Mouse (Mus musculus): ENCODE measurements around the gene Zfp488.

Zfp488 gene

GRCm38 (mm10) chr14:33978604-33979059, at the start of gene Zfp488:
Zfp488 (minus strand) TSS chr14:33978764.
- no peak for DNase-seq (ENCODE audit: low read depth)

- DNase-seq (ENCODE audit: low read depth): no peak
Measured at GRCm38 (mm10) chr14:34026710-34027109, 48.1 kb upstream of the Zfp488 start.

- no peak for DNase-seq (ENCODE audit: low read depth)
Measured at GRCm38 (mm10) chr14:34016938-34017337, 38.4 kb upstream of the Zfp488 start.

GRCm38 (mm10) chr14:34016381-34016780, 37.8 kb upstream of the Zfp488 start, which contains the start of gene Gm5460:
Gm5460 (plus strand) TSS chr14:34016758.
- DNase-seq (ENCODE audit: low read depth): no peak

- DNase-seq (ENCODE audit: low read depth): no peak
Measured at GRCm38 (mm10) chr14:34015063-34015462, 36.5 kb upstream of the Zfp488 start, which contains the start of gene Gm30083. Gm30083 (minus strand) TSS chr14:34015182.

GRCm38 (mm10) chr14:34002358-34002757, 23.8 kb upstream of the Zfp488 start:
- DNase-seq (ENCODE audit: low read depth): no peak

DNA sequence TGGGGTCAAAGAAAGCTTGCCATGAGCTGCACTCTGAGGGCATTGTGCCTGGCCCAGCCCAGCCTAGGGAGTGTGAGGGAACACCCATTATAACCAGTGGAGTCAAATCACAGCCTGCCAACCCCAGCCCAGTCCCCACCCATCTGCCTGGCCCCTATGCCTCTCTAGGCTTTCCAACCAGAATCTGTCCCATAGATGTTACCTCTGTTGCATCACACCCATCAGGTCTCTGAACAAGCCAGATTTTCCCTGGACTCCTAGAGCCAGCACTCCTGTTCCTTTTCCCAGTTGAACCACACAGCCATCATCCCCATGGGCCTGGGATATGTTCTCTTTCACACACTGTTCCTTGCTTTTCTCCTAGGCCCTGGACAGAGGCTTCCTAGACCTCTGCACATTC, 22.9 kb upstream of the Zfp488 start:
- no peak for DNase-seq (ENCODE audit: low read depth)

DNA sequence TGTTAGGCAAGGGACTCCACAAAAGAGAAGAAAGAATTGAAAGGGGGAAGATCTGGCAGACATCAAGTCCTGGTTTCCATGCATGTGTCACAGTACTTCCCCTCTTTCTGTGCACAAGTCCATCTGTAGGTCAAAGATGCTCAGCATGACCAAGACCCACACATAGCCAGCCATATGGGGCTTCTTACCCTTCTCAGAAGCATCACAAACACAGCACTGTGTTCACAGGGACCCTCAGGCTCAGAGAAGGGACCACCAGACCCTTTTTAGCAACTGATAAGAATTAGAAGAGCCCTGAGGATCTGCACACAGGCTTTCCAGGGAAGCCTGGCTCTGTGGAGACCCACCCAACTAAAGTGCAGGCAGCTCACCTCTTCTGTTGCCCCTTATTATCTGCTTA, 21.5 kb upstream of the Zfp488 start:
- no peak for DNase-seq (ENCODE audit: low read depth)

DNA sequence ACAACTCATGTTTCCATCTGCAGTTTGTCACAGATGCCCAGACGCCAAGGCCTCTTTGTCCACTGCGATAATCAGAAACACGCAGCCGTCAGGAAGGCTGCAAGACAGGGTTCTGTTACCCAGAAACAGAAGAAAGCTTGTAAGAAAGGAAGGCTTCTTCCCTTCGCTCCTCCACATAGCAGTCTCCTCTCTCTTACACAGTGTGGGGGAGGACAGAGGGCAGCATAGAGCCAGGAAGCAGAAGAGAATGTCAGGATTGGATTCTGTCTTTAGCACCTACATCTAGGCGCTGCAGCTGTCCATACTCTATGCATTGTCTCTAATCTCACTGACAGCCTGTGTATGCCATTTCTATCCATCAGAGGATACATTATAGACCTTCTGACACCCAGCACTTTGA, 18.9 kb upstream of the Zfp488 start:
- DNase-seq (ENCODE audit: low read depth): no peak

DNA sequence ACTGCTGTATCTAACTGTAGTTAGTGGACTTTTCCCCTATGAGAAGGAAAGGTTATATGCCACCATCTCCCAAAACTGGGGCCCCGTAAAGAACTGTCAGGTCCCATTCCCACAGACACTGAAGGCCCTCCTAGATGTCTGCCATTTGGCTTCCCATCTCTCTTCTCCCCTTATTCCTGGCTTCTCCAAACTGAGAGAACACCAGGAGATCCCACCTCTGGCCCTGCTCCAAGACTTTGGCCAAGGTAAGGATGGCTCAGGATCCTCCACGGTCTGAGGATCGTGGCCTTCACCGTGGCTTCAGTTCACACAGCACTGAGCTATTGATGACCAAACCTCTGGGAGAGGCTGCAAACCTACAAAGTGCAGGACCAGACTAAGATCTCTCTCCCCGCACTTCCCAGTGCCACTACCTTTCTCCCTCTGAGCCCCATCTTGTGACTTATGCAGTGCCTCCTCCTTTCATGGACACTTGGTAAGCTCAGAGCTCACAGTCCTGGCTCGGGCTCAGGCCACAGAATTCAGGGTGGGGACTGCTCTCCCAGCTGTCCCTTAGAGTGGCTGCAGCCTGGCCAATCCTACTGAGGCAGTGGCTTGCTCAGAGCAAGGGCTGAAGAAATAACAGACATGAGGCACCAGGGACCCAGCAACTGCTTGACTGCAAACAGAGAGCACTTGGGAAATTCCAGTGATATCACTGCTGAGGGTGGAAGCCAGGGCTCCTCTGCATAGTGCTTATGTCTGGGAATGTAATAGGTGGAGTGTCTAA, 15.1 kb upstream of the Zfp488 start:
- DNase-seq (ENCODE audit: low read depth): no peak

DNA sequence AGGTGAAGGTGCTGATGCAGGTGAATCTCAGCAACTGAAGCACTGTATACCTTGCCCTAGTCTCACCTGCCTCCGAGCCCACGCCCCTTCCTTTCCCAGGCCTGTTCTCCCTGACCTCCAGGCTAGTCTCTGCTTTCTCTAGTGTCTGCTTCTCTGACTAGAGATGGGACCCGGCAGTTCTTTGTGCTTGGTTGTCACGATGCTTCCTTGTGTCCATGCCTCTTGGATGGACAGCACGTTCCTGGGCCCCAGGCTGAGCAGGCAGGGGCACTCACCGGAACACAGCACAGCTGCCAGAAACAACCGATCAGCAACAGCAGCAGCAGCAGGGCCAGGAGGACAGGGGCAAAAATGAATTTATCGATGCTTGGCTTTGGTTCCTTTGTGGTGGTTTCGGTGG, 14.5 kb upstream of the Zfp488 start:
- DNase-seq (ENCODE audit: low read depth): no peak

- no peak for DNase-seq (ENCODE audit: low read depth)
Measured at GRCm38 (mm10) chr14:33991971-33992370, 13.4 kb upstream of the Zfp488 start.

GRCm38 (mm10) chr14:33989201-33989600, 10.6 kb upstream of the Zfp488 start:
- no peak for DNase-seq (ENCODE audit: low read depth)

DNA sequence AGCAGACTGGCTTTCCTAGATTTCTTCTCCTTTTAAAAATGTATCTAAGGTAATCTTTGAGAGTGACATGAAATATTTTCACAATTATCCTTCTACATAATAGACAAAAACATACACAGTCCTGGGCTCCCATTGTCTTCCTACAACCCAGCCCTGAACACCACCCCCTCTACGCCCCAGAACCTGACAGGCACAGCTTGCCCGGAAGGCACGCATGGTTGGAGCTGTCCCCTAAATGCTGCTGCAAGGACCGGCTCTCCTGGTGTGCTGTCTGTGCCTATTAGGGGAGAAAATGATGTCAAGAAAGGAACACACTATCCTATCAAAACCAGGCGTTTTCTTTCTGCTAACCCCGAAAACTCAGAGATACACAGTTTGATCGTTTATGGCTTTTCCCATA, 816 bp downstream of the Zfp488 start:
- DNase-seq (ENCODE audit: low read depth): no peak

DNA sequence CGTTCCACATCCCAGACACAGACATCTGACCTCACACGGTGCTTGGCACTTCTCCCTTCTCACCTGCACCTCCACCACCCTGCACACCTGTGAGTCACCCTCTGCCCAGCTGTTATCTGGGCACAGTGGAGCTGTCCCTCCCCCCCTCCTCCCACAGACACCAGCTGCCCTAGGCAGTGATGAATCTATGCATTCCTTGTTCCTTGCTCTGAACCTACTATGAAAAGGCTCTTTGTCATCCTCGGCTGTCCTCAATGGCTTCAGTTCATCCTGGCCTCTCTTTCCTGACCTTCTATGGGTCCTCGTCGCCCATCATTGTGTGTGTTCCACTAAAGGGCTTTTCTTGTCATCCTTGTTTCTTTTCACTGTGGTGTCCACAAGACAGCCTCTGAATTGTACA, 3.8 kb downstream of the Zfp488 start:
- no peak for DNase-seq (ENCODE audit: low read depth)

- DNase-seq (ENCODE audit: low read depth): no peak
Measured at GRCm38 (mm10) chr14:33972679-33973078, 5.9 kb downstream of the Zfp488 start.

DNA sequence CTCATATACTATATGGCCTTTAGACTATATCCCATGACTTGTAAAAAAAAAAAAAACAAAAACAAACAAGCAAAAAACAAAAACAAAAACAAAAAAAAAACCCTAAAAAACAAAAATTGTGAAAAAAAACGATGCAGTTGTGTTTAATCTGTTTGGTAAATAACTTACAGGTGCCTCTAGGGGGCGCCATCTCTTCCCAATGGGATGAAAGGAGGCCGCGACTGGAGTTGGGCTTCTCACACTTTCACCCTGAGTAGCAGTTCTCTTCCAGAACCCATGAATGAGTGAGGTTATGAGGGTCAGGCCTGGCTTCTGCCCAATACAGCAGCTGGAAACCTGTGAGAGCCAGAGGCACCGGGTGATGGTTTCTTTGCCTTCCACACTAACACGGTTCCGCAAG, 12.9 kb downstream of the Zfp488 start:
- DNase-seq (ENCODE audit: low read depth): no peak

- DNase-seq (ENCODE audit: low read depth): no peak
Measured at GRCm38 (mm10) chr14:33959341-33959740, 19.2 kb downstream of the Zfp488 start.

- no peak for DNase-seq (ENCODE audit: low read depth)
Measured at GRCm38 (mm10) chr14:33958841-33959240, 19.7 kb downstream of the Zfp488 start.

DNA sequence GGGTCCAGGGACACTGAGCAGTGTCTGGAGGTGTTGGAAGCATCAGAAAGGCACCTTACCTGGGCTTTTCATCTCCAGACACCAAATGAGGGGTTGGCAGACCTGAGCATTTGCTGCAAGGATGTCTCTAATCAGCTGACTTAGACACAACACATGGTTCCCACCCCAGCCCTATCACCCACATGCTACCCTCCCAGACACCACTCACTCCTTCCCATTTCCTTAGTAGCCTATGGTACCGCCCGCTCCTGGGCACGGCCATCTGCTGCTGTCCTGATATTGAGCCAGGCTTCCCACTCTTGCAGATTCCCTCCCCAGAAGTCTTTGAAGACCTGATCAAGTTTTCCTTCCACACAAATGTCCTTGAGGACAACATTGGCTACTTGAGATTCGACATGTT, 20.4 kb downstream of the Zfp488 start:
- DNase-seq (ENCODE audit: low read depth): no peak

- DNase-seq (ENCODE audit: low read depth): no peak
Measured at GRCm38 (mm10) chr14:33956055-33956454, 22.5 kb downstream of the Zfp488 start.

DNA sequence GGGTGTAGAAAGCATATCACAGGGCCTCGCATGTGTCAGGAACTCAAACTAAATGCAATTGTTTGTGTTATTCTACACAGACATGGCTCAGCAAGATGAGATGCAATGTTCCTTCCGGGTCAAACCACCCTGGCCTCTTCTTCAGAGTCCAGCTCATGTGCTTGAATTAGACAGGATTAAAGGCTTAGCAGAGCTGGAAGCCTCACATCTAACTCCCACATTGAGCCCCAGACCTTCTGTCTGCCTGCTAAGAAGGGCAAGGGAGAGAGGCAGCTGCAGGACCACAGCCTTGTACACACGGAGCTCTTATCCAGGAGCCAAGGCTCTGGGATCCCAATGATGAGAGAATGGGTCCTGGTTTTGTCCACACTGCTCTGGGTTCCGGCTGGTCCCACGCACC, 24.8 kb downstream of the Zfp488 start, which contains the start of gene Rbp3:
Gene Rbp3, plus strand, starts transcription at position 243 of the 400 bp plus-strand sequence.
- no peak for DNase-seq (ENCODE audit: low read depth)

DNA sequence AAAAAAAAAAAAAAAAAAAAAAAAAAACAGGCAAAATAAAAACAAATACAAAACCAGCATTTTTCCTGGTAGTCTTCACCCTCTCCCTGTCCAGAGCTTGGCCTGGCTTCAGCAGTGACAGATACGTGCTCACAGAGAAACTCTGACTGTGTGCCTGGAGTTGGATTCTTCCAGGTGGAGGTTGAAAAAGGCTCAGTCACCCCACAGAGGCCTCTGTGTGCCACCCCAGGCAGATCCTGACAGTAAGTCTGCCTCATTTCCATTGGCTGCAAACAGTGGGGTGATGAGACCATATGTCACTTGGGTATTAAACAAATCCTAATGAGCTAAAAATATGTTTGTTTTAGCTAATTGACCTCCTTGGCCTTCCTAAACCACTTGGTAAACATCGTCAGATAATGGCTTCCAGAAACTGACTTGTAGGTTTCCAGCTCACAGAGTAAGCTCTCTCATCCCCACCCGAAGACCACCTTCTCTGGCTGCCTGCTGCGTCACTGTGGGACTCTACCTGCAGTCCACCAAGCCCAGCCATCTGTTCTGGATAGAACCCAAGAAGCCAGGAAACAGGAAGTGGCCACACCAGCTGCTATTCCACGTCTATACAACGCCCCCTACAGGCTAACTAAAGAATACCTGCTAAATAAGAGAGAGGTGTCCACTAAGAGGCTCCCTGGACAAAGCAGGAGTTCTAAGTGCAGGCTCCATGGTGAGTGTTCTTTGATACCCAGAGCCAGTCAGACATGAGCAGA, 26.2 kb downstream of the Zfp488 start:
- DNase-seq (ENCODE audit: low read depth): no peak

All from naive thymus-derived CD4-positive, alpha-beta T cell, adult 2 months (primary cell).